Mouse (Mus musculus): ENCODE results near the gene Serpina3a.

DNA sequence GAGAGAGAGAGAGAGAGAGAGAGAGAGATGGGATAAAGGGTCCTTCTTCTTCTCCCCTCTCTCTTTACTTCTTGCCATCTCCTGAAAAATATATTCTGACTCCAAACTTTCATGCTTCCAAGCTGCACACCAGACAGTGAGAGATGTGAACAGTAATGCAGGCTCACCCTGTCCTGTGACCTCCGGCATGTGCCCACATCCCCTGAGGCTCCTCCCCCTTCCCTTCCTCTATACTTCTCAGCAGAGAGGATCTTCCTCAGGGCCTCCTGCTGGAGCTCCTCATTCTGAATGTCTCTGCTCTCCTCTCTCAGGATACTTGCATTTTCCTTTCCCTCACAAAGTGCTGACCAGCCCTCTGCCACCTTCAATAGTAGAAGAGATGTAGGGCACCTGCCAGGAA, 29.9 kb downstream of the Serpina3a start:
- TF ChIP-seq POLR2A (IDR thresholded peaks at IDR 0.05; ENCODE audit: insufficient read depth, low read depth, low read length) (no peak), CTCF (IDR thresholded peaks at IDR 0.05) (no peak), EP300 (IDR thresholded peaks at IDR 0.05; ENCODE audit: insufficient read depth, low read depth, low read length) (no peak)

All from heart, adult 2 months (tissue).